Mouse (Mus musculus) T-helper 17 cell (primary cell): ENCODE data around the gene Cdc42ep1.
"Not testable (repeated sequence)": the region's sequence is repeated elsewhere in the genome, so short reads cannot be mapped to it uniquely, and the experiment has no call there.

ENCODE experiments used
- in situ Hi-C, 2 experiments: fragments of 300-600 bp; cut with MboI, MseI; formaldehyde crosslinking; loops; 1 replicate in 1 of 2; 2 replicates in 1 of 2; pipeline ENCODE4 v1.15.1; 2025; ENCODE audit warnings: high pct_unique_total_duplicates in 2 of 2

Gene Cdc42ep1

GRCm38 (mm10) chr15:78829636-78830035 is 12.8 kb upstream of the Cdc42ep1 start:
- in situ Hi-C loops: no loop called here

GRCm38 (mm10) chr15:78830742-78831719 is 11.4 kb upstream of the Cdc42ep1 start:
- in situ Hi-C loops: no loop called here

GRCm38 (mm10) chr15:78831720-78832657 is 10.4 kb upstream of the Cdc42ep1 start:
- in situ Hi-C loops: no loop called here

- in situ Hi-C loops: no loop called here
Measured at GRCm38 (mm10) chr15:78832701-78833123, 9.7 kb upstream of the Cdc42ep1 start.

- in situ Hi-C loops: no loop called here
Measured at GRCm38 (mm10) chr15:78833582-78833981, 8.8 kb upstream of the Cdc42ep1 start.

GRCm38 (mm10) chr15:78834233-78835005 is 8.0 kb upstream of the Cdc42ep1 start:
- in situ Hi-C loops: no loop called here

- in situ Hi-C loops: no loop called here
Measured at GRCm38 (mm10) chr15:78835200-78836085, 7.0 kb upstream of the Cdc42ep1 start.

GRCm38 (mm10) chr15:78836086-78836621 is 6.3 kb upstream of the Cdc42ep1 start:
- in situ Hi-C loops: no loop called here

GRCm38 (mm10) chr15:78839744-78840143 is 2.7 kb upstream of the Cdc42ep1 start:
- in situ Hi-C loops: no loop called here

GRCm38 (mm10) chr15:78840241-78840640 is 2.2 kb upstream of the Cdc42ep1 start:
- in situ Hi-C loops: no loop called here

GRCm38 (mm10) chr15:78840751-78841150 is 1.7 kb upstream of the Cdc42ep1 start:
- in situ Hi-C loops: no loop called here

GRCm38 (mm10) chr15:78841161-78841790 is 1.1 kb upstream of the Cdc42ep1 start:
- in situ Hi-C loops: no loop called here

- in situ Hi-C loops: no loop called here
Measured at GRCm38 (mm10) chr15:78843581-78844469, 1.4 kb downstream of the Cdc42ep1 start.

- in situ Hi-C loops: no loop called here
Measured at GRCm38 (mm10) chr15:78844791-78845190, 2.4 kb downstream of the Cdc42ep1 start.

GRCm38 (mm10) chr15:78845321-78845720 is 2.9 kb downstream of the Cdc42ep1 start:
- in situ Hi-C loops: no loop called here

- in situ Hi-C loops: no loop called here
Measured at GRCm38 (mm10) chr15:78845867-78846266, 3.4 kb downstream of the Cdc42ep1 start.

- in situ Hi-C loops: no loop called here
Measured at GRCm38 (mm10) chr15:78846352-78846751, 3.9 kb downstream of the Cdc42ep1 start.

- in situ Hi-C loops: not testable (repeated sequence)
Measured at GRCm38 (mm10) chr15:78846805-78847204, 4.4 kb downstream of the Cdc42ep1 start.
